Mouse (Mus musculus) left cerebral cortex, adult 2 months (tissue): ENCODE data around the gene Camk1d. TPM values are rescaled to one million over a fixed set of nuclear protein-coding genes. Genes with fewer than 3 reads are reported as not detected.

ENCODE experiments used
- DNase-seq, 2 experiments: peaks; one replicate each; pipeline ENCODE4 v3.0.0; 2021 to 2022; ENCODE audit warnings: low spot score in 2 of 2, mixed read lengths in 1 of 2; ENCODE audit errors: extremely low spot score in 1 of 2
- H3K27ac ChIP-seq: fragments of 200-600 bp; 2 replicates; pipeline ENCODE4 v1.8.1; 2022
- H3K4me3 ChIP-seq: fragments of 200-600 bp; 2 replicates; pipeline ENCODE4 v1.8.1; 2022
- CTCF ChIP-seq: fragments of 200-600 bp; IDR thresholded peaks from 2 replicates; pipeline ENCODE4 v1.8.1; 2022; ENCODE audit warnings: antibody characterized with exemption, mild to moderate bottlenecking, moderate library complexity
- intact Hi-C: fragments of 180-260 bp; cut with DNase I; formaldehyde crosslinking; loops from one replicate; pipeline ENCODE4 v1.15.1; 2025
- total RNA-seq, 2 experiments: library from RNA; stranded (reverse); gene quantifications; 2 replicates each; pipeline ENCODE4 v1.2.3; 2021

Camk1d gene
- total RNA-seq, 2 experiments from 2014 or later, result 129 to 132 TPM

DNA sequence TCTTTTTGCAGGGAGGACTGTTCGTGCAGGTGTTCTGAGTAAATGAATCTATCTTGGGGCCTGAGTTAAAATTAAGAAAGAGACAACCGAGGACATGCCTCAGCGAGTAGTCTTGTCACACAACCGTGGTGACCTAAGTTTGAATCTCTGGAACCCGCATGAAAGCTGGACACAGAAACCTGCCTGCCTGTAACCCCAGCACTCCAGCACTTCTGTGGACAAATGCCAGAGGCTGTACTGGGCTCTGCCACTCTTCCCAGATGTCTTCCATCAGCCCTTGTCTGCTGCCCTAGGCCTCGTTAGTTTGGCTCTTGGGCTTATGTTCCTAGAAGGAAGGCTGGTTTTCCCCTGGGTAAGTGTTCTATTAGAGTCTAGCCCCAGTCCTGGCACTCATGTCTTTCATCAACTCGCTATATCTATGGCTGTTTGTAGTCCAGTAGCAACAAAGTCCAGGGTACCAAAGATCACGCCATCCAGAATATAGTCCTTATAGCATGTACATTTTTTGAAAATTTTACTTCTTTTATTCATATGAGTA, 399.0 kb downstream of the Camk1d start:
- intact Hi-C loops, result no loop called here
- Histone ChIP-seq H3K27ac (no peak overlapping the region), H3K4me3 (no peak overlapping the region)
- no peak for TF ChIP-seq CTCF
- DNase-seq, result no peak

DNA sequence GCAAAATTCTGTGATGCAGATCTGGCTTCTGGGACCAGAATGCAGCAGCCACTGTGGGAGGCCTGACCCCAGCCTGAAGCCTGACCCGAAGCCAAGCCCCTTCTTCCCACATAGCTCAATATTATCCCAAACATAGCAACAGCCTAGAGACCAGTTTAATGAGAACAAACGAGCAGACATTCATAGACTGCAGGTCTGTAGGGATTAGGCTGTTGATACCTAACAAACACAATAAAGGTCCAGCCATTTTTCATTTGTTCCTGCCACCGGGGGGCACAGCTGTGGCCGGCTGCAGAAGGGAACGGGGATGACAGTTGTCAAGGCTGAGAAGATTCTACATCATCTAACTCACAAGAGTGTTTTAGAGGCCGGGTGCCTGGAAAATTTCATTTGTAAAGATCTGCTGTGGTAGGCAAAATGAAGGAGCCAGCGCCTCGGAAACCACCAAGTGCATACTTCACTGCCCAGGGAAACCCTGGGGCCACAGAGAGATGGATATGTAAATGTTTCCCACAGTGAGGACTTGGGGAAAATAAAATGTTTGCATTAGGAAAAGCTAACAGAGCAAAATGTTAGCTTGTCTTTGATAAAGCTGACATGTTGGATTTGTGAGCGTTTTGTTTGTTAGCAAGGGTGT, 399.7 kb downstream of the Camk1d start:
- no peak for TF ChIP-seq CTCF
- intact Hi-C loops, result no loop called here
- DNase-seq, result no peak
- H3K27ac ChIP-seq, result no peak overlapping the region
- H3K4me3 ChIP-seq, result no peak overlapping the region

DNA sequence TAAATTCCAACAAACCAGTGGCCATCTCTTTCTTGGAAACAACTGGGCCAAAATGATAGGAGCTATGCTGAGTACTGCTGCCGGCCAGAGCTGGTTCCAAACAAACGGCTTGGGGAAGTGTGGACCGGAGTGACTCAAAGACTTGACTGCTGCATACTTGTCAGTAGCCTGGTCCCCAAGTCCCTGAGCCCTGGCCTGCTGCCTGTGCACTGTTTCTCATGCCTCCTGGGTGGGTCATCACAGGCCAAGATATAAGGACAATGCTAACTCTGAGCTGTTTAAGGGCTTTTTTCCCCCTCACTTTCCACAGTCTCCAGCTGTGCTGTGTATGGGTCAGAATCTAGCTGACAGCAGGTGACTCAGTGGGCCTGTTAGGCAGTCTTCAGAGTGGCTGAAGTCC, 409.2 kb downstream of the Camk1d start:
- H3K27ac ChIP-seq, result no peak overlapping the region
- no peak overlapping the region for H3K4me3 ChIP-seq
- DNase-seq, result no peak
- intact Hi-C loops, result no loop called here
- no peak for TF ChIP-seq CTCF

DNA sequence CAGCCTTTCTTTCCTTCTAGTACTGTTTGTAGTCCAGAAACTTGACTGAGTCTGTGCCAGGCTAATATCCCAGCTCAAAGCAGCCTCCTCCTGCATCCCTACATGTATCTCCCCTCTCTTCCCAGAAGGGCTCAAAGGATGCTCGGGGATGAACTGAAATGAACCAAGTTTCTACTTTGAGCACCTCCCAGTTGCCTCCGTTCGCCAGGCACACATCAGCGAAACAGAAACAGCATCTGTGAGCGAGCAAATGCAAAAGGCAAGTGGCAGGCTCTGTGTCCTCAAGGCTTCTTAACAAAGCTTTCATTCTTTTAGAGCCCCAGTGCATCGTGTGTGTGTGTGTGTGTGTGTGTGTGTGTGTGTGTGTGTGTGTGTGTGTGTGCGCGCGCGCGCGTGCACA, 409.9 kb downstream of the Camk1d start:
- DNase-seq, result no peak
- no peak for TF ChIP-seq CTCF
- intact Hi-C loops, result no loop called here
- Histone ChIP-seq H3K27ac (no peak overlapping the region), H3K4me3 (no peak overlapping the region)

DNA sequence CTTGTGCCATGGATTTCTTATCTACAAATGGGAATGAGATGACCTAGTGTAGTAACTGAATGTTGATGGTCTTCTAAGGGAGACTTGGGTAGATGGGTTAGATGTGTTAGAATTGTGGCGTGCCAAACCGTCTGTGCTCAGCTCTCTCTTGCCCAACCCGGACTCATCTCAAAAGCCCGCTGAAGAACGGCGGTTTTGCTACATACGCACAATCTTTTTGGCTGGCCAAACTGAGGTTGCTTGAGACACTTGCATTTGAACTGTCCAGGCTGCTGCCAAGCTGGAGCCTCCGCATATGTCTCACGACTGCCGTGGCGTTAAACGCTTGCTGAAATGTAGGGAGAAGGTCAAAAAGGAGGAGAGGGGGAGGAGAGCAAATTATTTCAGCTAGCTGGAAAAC, 413.0 kb downstream of the Camk1d start:
- Histone ChIP-seq H3K4me3 (no peak overlapping the region), H3K27ac (no peak overlapping the region)
- no peak for TF ChIP-seq CTCF
- no peak for DNase-seq
- intact Hi-C loops, result no loop called here

DNA sequence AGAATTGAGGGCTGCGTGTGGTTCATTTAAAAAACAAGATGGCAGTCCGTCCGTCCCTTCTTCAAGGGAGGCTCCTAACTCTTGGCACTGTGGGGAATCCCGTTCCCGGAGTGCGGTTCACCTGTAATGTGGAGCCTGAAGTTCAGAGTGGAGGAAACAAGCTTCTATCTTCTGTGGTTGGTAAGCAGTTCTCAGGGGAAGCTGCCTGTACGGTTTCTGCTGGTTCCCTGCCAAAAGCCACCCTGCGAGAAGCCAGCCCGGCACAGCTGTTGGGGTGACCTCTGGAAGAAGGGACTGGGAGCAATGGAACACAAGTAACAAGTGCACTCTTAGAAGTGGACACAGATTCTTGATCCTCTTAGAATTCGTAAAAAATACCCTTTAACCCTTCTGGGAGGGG, 416.2 kb downstream of the Camk1d start:
- TF ChIP-seq CTCF, result no peak

DNA sequence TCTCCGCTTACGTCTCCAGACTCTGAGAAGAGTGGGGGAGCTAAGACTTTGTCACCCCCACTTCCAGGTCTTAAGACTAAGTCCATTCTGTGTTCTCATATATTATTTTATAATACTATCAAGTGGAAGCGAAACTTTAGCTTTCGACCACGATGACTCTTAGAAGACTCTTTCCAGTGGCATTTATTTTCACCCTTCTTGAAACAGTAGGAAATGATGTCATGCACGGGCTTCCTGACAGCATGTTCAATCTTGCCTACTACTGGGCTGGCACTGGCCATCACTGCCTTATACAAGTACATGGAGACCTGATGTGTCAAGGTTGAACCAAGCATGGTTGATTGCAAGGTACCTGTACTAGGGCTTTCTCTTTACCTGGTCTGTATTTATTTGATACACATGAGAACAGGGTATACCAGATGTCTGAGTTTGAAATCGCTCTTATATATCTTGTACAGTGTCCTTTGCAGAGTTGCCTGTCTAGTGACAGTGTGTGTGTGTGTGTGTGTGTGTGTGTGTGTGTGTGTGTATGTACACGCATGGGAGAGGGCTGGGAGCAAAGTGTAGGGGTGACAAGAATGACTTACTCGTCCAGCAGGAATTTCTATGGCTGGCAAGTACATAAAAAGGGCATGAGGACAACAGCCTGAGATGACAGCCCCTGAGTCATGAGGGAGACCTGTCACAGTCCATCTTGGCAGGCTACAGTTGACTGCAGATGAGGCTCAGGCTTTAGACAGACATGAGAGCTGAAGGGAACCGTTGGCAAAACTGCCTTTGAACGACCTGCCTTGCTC, 417.4 kb downstream of the Camk1d start:
- no peak overlapping the region for H3K4me3 ChIP-seq
- H3K27ac ChIP-seq, result no peak overlapping the region
- intact Hi-C loops, result no loop called here
- DNase-seq, result no peak
- TF ChIP-seq CTCF, result no peak

More for the DNA sequence above, 416.2 kb downstream of the Camk1d start:
- no peak overlapping the region for H3K27ac ChIP-seq
- H3K4me3 ChIP-seq, result no peak overlapping the region
- DNase-seq, result no peak
- intact Hi-C loops, result no loop called here

DNA sequence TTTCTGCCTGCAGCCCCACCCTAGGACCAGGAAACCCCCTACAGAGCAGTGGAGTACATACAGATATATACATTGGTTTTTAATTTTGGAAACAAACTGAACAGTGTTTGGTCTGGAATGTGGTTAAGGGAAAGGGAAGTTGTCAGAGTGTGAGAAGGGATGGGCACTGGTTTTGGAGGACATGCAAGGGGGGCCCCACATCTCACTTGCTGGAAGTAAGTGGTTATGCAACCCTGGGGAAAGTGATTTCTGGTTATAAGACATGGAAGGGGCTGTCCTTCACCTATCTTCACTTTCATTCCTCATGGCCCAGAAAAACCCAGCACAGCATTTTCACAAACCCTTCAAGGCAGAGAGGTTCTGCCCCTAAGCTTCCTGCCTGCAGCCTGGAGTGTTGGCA, 419.2 kb downstream of the Camk1d start:
- Histone ChIP-seq H3K4me3 (no peak overlapping the region), H3K27ac (no peak overlapping the region)
- no peak for TF ChIP-seq CTCF
- intact Hi-C loops, result no loop called here
- no peak for DNase-seq

DNA sequence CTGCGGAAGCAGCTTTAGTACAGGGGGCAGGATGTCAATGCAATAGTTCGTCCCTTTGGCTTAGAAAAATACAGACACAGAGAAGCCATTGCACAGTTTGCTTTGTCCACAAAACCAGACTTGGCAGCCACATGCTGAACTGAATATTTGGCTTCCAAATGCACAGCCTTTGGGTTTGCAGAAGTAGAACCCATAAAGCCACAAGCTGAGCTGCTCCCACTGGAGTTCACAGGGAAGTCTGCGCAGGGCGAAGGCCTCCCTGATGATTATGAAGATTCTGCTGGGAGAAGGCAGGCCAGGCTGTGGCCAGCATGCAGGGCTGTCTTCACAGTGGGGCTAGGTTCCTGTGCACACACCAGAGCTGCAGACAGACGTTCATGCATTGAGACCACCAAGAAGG, 419.9 kb downstream of the Camk1d start:
- no peak overlapping the region for H3K27ac ChIP-seq
- TF ChIP-seq CTCF, result no peak
- intact Hi-C loops, result no loop called here
- no peak for DNase-seq
- no peak overlapping the region for H3K4me3 ChIP-seq

DNA sequence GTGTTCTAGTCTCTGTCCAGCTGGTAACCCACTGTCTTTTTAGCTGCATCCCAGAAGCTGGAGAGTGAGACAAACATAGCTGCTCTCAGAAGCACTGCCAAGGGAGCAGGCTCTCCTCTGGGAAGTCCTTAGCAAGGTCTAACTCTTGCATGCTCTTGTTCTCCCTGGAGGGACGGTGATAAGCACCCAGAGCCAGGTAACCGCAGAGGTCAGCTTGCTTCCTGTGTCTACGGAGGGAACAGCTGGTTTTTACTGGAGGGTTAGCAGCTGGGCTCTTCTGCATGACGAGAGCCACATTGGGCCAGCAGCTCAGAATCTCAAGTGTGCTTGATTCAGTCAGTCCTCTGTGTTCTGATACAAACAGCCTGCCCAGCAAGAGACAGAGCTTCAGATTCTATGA, 425.7 kb downstream of the Camk1d start:
- intact Hi-C loops, result no loop called here
- Histone ChIP-seq H3K27ac (no peak overlapping the region), H3K4me3 (no peak overlapping the region)
- TF ChIP-seq CTCF, result no peak
- no peak for DNase-seq

DNA sequence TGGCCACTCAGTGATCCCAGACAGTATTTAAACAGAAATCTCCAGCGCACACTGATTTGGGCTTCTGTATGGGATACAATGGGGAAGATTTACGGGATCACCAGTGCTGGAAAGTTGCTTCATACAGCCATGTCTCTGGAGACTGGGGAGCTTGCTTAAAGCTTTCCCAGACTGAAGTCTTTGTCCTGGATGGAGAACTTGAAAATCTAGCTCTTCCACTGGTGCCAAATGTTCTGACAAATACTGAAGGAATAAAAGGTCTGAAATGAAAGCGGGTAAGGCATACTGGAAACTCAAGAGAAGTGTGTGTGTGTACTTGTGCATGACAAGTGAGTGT, 427.3 kb downstream of the Camk1d start:
- Histone ChIP-seq H3K27ac (no peak overlapping the region), H3K4me3 (no peak overlapping the region)
- no peak for TF ChIP-seq CTCF
- intact Hi-C loops, result no loop called here
- DNase-seq, result no peak

DNA sequence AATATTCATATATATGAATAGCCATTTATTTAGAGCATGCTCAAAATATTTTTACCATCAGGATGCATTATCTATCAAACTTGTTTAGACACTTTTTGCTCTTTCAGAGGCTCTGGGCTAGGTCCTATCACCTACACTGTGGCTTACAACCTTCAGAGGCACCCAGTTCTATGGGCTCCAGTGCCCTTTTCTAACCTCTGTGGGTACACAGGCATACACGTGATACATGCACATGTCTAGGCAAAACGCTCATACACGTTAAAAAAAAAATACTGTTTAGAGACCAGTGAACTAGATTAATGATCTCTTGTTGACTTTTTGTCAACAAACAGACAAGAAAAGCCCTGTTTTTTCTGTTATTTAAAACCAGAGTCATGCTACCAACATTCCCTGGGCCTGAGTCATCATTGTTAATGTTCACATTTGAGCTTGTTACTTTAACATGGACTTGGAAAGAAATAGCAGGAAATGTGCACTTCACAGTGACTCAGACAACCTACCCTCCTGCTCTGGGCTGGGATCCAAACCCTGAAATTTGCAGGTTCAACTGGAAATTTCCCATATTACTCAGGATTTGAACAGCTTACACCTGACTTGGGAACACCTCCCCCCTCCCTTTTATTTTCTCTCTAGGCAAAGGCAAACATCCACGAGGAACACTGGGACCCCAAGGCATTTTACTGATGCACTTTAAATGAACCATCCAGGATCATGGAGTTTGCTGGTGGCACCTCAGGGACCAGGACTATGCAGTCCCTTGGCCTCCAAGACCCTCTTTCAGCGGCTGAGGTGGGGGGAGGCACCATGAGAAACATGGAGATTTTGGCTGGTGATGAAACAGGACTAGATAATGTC, 427.9 kb downstream of the Camk1d start:
- intact Hi-C loops, result no loop called here
- DNase-seq, result no peak

More for the DNA sequence above, 427.9 kb downstream of the Camk1d start:
- Histone ChIP-seq H3K4me3 (no peak overlapping the region), H3K27ac (no peak overlapping the region)
- TF ChIP-seq CTCF, result no peak
